Mouse (Mus musculus): Measurements from ENCODE around the gene Sipa1l1. TPM values are rescaled to one million over a fixed set of nuclear protein-coding genes. Genes with fewer than 3 reads are reported as not detected.

Sipa1l1 gene
- total and polyA plus RNA-seq, 2 experiments from 2014 or later: 7.0 to 17.1 TPM

- no peaks in the 10 kb centered on the region for H3K9me3 ChIP-seq (replicated peaks; ENCODE audit: control insufficient read depth, low read length)
- DNase-seq (ENCODE audit: low spot score): no peak
- H3K36me3 ChIP-seq (replicated peaks; ENCODE audit: control insufficient read depth, insufficient read depth, low read length): no peaks in the 10 kb centered on the region
- H3K4me3 ChIP-seq (ENCODE audit: low read depth, low read length): no peak overlapping the region
- H3K4me1 ChIP-seq (ENCODE audit: control insufficient read depth, insufficient read depth): no peaks in the 10 kb centered on the region
- 96% methylated on average over 2 of the region's 2 CpGs for WGBS
- H3K4me2 ChIP-seq (ENCODE audit: low read depth, low read length): no peak overlapping the region
- ATAC-seq (ENCODE audit: insufficient read depth, low read depth): no peak
- H3K27ac ChIP-seq (ENCODE audit: low read depth): no peak overlapping the region
- no peak overlapping the region for H3K9ac ChIP-seq (replicated peaks; ENCODE audit: low read depth, low read length)
- no peaks in the 10 kb centered on the region for H3K27me3 ChIP-seq (ENCODE audit: control insufficient read depth, insufficient read depth, low read length)
- no peak for TF ChIP-seq EP300 (IDR thresholded peaks at IDR 0.05; ENCODE audit: low read depth)
- TF ChIP-seq CTCF (IDR thresholded peaks at IDR 0.05; ENCODE audit: low read depth): no peak
These were observed 152.7 kb downstream of the Sipa1l1 start for GRCm38 (mm10) chr12:82321855-82322254.

GRCm38 (mm10) chr12:82322759-82323451 lies 153.8 kb downstream of the Sipa1l1 start:
- no peaks in the 10 kb centered on the region for H3K27me3 ChIP-seq (ENCODE audit: control insufficient read depth, insufficient read depth, low read length)
- no peaks in the 10 kb centered on the region for H3K36me3 ChIP-seq (replicated peaks; ENCODE audit: control insufficient read depth, insufficient read depth, low read length)
- H3K4me2 ChIP-seq (ENCODE audit: low read depth, low read length): no peak overlapping the region
- no peak for TF ChIP-seq CTCF (IDR thresholded peaks at IDR 0.05; ENCODE audit: low read depth)
- no peak for TF ChIP-seq EP300 (IDR thresholded peaks at IDR 0.05; ENCODE audit: low read depth)
- WGBS: 68% methylated on average over 7 of the region's 7 CpGs
- ATAC-seq (ENCODE audit: insufficient read depth, low read depth) (no peak), DNase-seq (ENCODE audit: low spot score) (no peak)
- H3K9me3 ChIP-seq (replicated peaks; ENCODE audit: control insufficient read depth, low read length): no peaks in the 10 kb centered on the region
- no peak overlapping the region for H3K9ac ChIP-seq (replicated peaks; ENCODE audit: low read depth, low read length)
- H3K4me1 ChIP-seq (ENCODE audit: control insufficient read depth, insufficient read depth): no peaks in the 10 kb centered on the region
- H3K27ac ChIP-seq (ENCODE audit: low read depth): no peak overlapping the region
- no peak overlapping the region for H3K4me3 ChIP-seq (ENCODE audit: low read depth, low read length)

- no peak for ATAC-seq (ENCODE audit: insufficient read depth, low read depth)
These were observed 155.5 kb downstream of the Sipa1l1 start for GRCm38 (mm10) chr12:82324621-82325020.

GRCm38 (mm10) chr12:82325502-82325901 lies 156.4 kb downstream of the Sipa1l1 start:
- no peaks in the 10 kb centered on the region for H3K9me3 ChIP-seq (replicated peaks; ENCODE audit: control insufficient read depth, low read length)
- no peaks in the 10 kb centered on the region for H3K4me1 ChIP-seq (ENCODE audit: control insufficient read depth, insufficient read depth)
- no peak overlapping the region for H3K9ac ChIP-seq (replicated peaks; ENCODE audit: low read depth, low read length)
- WGBS: 93% methylated on average over 3 of the region's 3 CpGs
- no peak overlapping the region for H3K27ac ChIP-seq (ENCODE audit: low read depth)
- no peaks in the 10 kb centered on the region for H3K36me3 ChIP-seq (replicated peaks; ENCODE audit: control insufficient read depth, insufficient read depth, low read length)
- TF ChIP-seq CTCF (IDR thresholded peaks at IDR 0.05; ENCODE audit: low read depth): no peak
- TF ChIP-seq EP300 (IDR thresholded peaks at IDR 0.05; ENCODE audit: low read depth): no peak
- no peak overlapping the region for H3K4me2 ChIP-seq (ENCODE audit: low read depth, low read length)
- H3K4me3 ChIP-seq (ENCODE audit: low read depth, low read length): no peak overlapping the region
- no peak for DNase-seq (ENCODE audit: low spot score)
- no peaks in the 10 kb centered on the region for H3K27me3 ChIP-seq (ENCODE audit: control insufficient read depth, insufficient read depth, low read length)
- no peak for ATAC-seq (ENCODE audit: insufficient read depth, low read depth)

More at GRCm38 (mm10) chr12:82324621-82325020, 155.5 kb downstream of the Sipa1l1 start:
- 62% methylated on average over 5 of the region's 5 CpGs for WGBS
- Histone ChIP-seq H3K4me2 (ENCODE audit: low read depth, low read length) (no peak overlapping the region), H3K9ac (replicated peaks; ENCODE audit: low read depth, low read length) (no peak overlapping the region), H3K4me1 (ENCODE audit: control insufficient read depth, insufficient read depth) (no peaks in the 10 kb centered on the region), H3K9me3 (replicated peaks; ENCODE audit: control insufficient read depth, low read length) (no peaks in the 10 kb centered on the region), H3K36me3 (replicated peaks; ENCODE audit: control insufficient read depth, insufficient read depth, low read length) (no peaks in the 10 kb centered on the region), H3K27me3 (ENCODE audit: control insufficient read depth, insufficient read depth, low read length) (no peaks in the 10 kb centered on the region), H3K27ac (ENCODE audit: low read depth) (no peak overlapping the region), H3K4me3 (ENCODE audit: low read depth, low read length) (no peak overlapping the region)
- TF ChIP-seq EP300 (IDR thresholded peaks at IDR 0.05; ENCODE audit: low read depth): no peak
- no peak for TF ChIP-seq CTCF (IDR thresholded peaks at IDR 0.05; ENCODE audit: low read depth)
- no peak for DNase-seq (ENCODE audit: low spot score)

GRCm38 (mm10) chr12:82326438-82326837 lies 157.3 kb downstream of the Sipa1l1 start:
- no peak overlapping the region for H3K9ac ChIP-seq (replicated peaks; ENCODE audit: low read depth, low read length)
- TF ChIP-seq CTCF (IDR thresholded peaks at IDR 0.05; ENCODE audit: low read depth): no peak
- TF ChIP-seq EP300 (IDR thresholded peaks at IDR 0.05; ENCODE audit: low read depth): no peak
- ATAC-seq (ENCODE audit: insufficient read depth, low read depth) (no peak), DNase-seq (ENCODE audit: low spot score) (no peak)
- H3K4me1 ChIP-seq (ENCODE audit: control insufficient read depth, insufficient read depth): no peaks in the 10 kb centered on the region
- WGBS: 61% methylated on average over 8 of the region's 8 CpGs
- H3K36me3 ChIP-seq (replicated peaks; ENCODE audit: control insufficient read depth, insufficient read depth, low read length): no peaks in the 10 kb centered on the region
- no peak overlapping the region for H3K4me3 ChIP-seq (ENCODE audit: low read depth, low read length)
- H3K4me2 ChIP-seq (ENCODE audit: low read depth, low read length): no peak overlapping the region
- H3K27me3 ChIP-seq (ENCODE audit: control insufficient read depth, insufficient read depth, low read length): no peaks in the 10 kb centered on the region
- H3K9me3 ChIP-seq (replicated peaks; ENCODE audit: control insufficient read depth, low read length): no peaks in the 10 kb centered on the region
- H3K27ac ChIP-seq (ENCODE audit: low read depth): no peak overlapping the region

GRCm38 (mm10) chr12:82328112-82328511 lies 159.0 kb downstream of the Sipa1l1 start:
- no peaks in the 10 kb centered on the region for H3K36me3 ChIP-seq (replicated peaks; ENCODE audit: control insufficient read depth, insufficient read depth, low read length)
- no peak overlapping the region for H3K4me2 ChIP-seq (ENCODE audit: low read depth, low read length)
- H3K4me3 ChIP-seq (ENCODE audit: low read depth, low read length): no peak overlapping the region
- no peak overlapping the region for H3K27ac ChIP-seq (ENCODE audit: low read depth)
- ATAC-seq (ENCODE audit: insufficient read depth, low read depth) (no peak), DNase-seq (ENCODE audit: low spot score) (no peak)
- no peaks in the 10 kb centered on the region for H3K4me1 ChIP-seq (ENCODE audit: control insufficient read depth, insufficient read depth)
- H3K9ac ChIP-seq (replicated peaks; ENCODE audit: low read depth, low read length): no peak overlapping the region
- TF ChIP-seq EP300 (IDR thresholded peaks at IDR 0.05; ENCODE audit: low read depth) (no peak), CTCF (IDR thresholded peaks at IDR 0.05; ENCODE audit: low read depth) (no peak)
- no peaks in the 10 kb centered on the region for H3K27me3 ChIP-seq (ENCODE audit: control insufficient read depth, insufficient read depth, low read length)
- H3K9me3 ChIP-seq (replicated peaks; ENCODE audit: control insufficient read depth, low read length): no peaks in the 10 kb centered on the region
- 100% methylated on average over 1 of the region's 1 CpGs for WGBS
